Comparison of ENCODE assay signal across 11 mouse cellular contexts in genomic region chr11:57204371-57204770, GRCm38 (mm10).
DNase-seq lines count a peak whose midpoint lies in the region; ATAC-seq and TF ChIP-seq lines count a peak whose summit lies in the region.
"Had no signal": no experiment of that assay in that cellular context is flagged by ENCODE, and none has a peak within 500 bp of the region (broad histone marks: within the 10 kb centered on the region; RNA-seq: fewer than 3 reads in every experiment).

No protein-coding gene starts in this region.

- no peaks in the 10 kb centered on the region for H3K9me3 ChIP-seq in forebrain, postnatal 0 days (ENCODE audit: low read length)
- H3K9me3 ChIP-seq in forebrain, embryonic 15.5 days: no peaks in the 10 kb centered on the region
- no peaks in the 10 kb centered on the region for H3K9me3 ChIP-seq in kidney, embryonic 14.5 days (ENCODE audit: control insufficient read depth, low read length)
- H3K9me3 ChIP-seq in midbrain, embryonic 15.5 days: no peaks in the 10 kb centered on the region
- H3K9me3 ChIP-seq in midbrain, embryonic 10.5 days (replicated peaks): no peaks in the 10 kb centered on the region

- 0 out of 2 replicates have a peak, but pooled peaks have one; percentile 6 for TF ChIP-seq CTCF in forebrain, postnatal 0 days (IDR thresholded peaks at IDR 0.05; ENCODE audit: low read depth)

- no peak for ATAC-seq in forebrain, postnatal 0 days
- no peak for ATAC-seq in forebrain, embryonic 15.5 days (replicated peaks)
- ATAC-seq in kidney, embryonic 14.5 days (ENCODE audit: low FRiP score, low TSS enrichment): no peak
- no peak for ATAC-seq in midbrain, embryonic 15.5 days (replicated peaks)

- WGBS in forebrain, postnatal 0 days: 36% methylated on average over 6 of the region's 6 CpGs
- WGBS in forebrain, embryonic 15.5 days: 40% methylated on average over 6 of the region's 6 CpGs
- 47% methylated on average over 6 of the region's 6 CpGs for WGBS in kidney, embryonic 14.5 days
- WGBS in midbrain, embryonic 15.5 days: 40% methylated on average over 6 of the region's 6 CpGs
- 46% methylated on average over 6 of the region's 6 CpGs for WGBS in midbrain, embryonic 10.5 days

- no peaks in the 10 kb centered on the region for H3K4me1 ChIP-seq in forebrain, postnatal 0 days (ENCODE audit: insufficient read depth)
- H3K4me1 ChIP-seq in forebrain, embryonic 15.5 days: no peaks in the 10 kb centered on the region
- no peaks in the 10 kb centered on the region for H3K4me1 ChIP-seq in kidney, embryonic 14.5 days (ENCODE audit: control insufficient read depth, insufficient read depth, low read length)
- peaks cover 4% of the 10 kb centered on the region; the same call in 1 of the 2 replicates for H3K4me1 ChIP-seq in midbrain, embryonic 15.5 days
- peaks cover 6% of the 10 kb centered on the region; the same call in 1 of the 2 replicates for H3K4me1 ChIP-seq in midbrain, embryonic 10.5 days

- H3K36me3 ChIP-seq in forebrain, postnatal 0 days (ENCODE audit: insufficient read depth): no peaks in the 10 kb centered on the region
- H3K36me3 ChIP-seq in forebrain, embryonic 15.5 days: no peaks in the 10 kb centered on the region
- H3K36me3 ChIP-seq in kidney, embryonic 14.5 days (ENCODE audit: control insufficient read depth, insufficient read depth, low read length): no peaks in the 10 kb centered on the region
- no peaks in the 10 kb centered on the region for H3K36me3 ChIP-seq in midbrain, embryonic 15.5 days (replicated peaks)
- H3K36me3 ChIP-seq in midbrain, embryonic 10.5 days: no peaks in the 10 kb centered on the region

- H3K27me3 ChIP-seq in forebrain, postnatal 0 days (ENCODE audit: insufficient read depth, low read length): no peaks in the 10 kb centered on the region
- H3K27me3 ChIP-seq in forebrain, embryonic 15.5 days: no peaks in the 10 kb centered on the region
- H3K27me3 ChIP-seq in kidney, embryonic 14.5 days (ENCODE audit: control insufficient read depth, insufficient read depth, low read length): no peaks in the 10 kb centered on the region
- H3K27me3 ChIP-seq in midbrain, embryonic 15.5 days (replicated peaks): no peaks in the 10 kb centered on the region
- H3K27me3 ChIP-seq in midbrain, embryonic 10.5 days (ENCODE audit: low read depth, poor library complexity, severe bottlenecking): no peaks in the 10 kb centered on the region

- peak; percentile 25 for DNase-seq in forebrain, postnatal 0 days
- peak; percentile 76 for DNase-seq in kidney, postnatal 10 days
- DNase-seq in midbrain, embryonic 10.5 days (ENCODE audit: low spot score): no peak
- peak; percentile 20 for DNase-seq in retina, embryonic 14.5 days (ENCODE audit: low spot score)
- no peak for DNase-seq in layer of hippocampus, postnatal 10 days (ENCODE audit: low spot score in 2 of 2)
- DNase-seq: liver; right cerebral cortex, postnatal 25 days; thymus, postnatal 4 days had no signal

- H3K9ac ChIP-seq in forebrain, postnatal 0 days: no peak overlapping the region
- no peak overlapping the region for H3K9ac ChIP-seq in forebrain, embryonic 15.5 days (replicated peaks)
- no peak overlapping the region for H3K9ac ChIP-seq in kidney, embryonic 14.5 days (ENCODE audit: low read depth, low read length)
- H3K9ac ChIP-seq in midbrain, embryonic 15.5 days: no peak overlapping the region

- H3K4me3 ChIP-seq in forebrain, postnatal 0 days (ENCODE audit: low read depth, low read length): no peak overlapping the region
- no peak overlapping the region for H3K4me3 ChIP-seq in forebrain, embryonic 15.5 days
- no peak overlapping the region for H3K4me3 ChIP-seq in kidney, embryonic 14.5 days (ENCODE audit: low read length)
- no peak overlapping the region for H3K4me3 ChIP-seq in midbrain, embryonic 15.5 days
- H3K4me3 ChIP-seq in midbrain, embryonic 10.5 days: no peak overlapping the region

- H3K27ac ChIP-seq in forebrain, postnatal 0 days (ENCODE audit: low read depth, low read length): no peak overlapping the region
- no peak overlapping the region for H3K27ac ChIP-seq in forebrain, embryonic 15.5 days (replicated peaks)
- H3K27ac ChIP-seq in kidney, embryonic 14.5 days (ENCODE audit: low read depth, low read length): no peak overlapping the region
- H3K27ac ChIP-seq in midbrain, embryonic 15.5 days: 0 out of 2 replicates have a peak overlapping the region, but pooled peaks have one; percentile 14
- H3K27ac ChIP-seq in midbrain, embryonic 10.5 days (replicated peaks): no peak overlapping the region

- no peak overlapping the region for H3K4me2 ChIP-seq in forebrain, postnatal 0 days (ENCODE audit: low read depth)
- H3K4me2 ChIP-seq in forebrain, embryonic 15.5 days (replicated peaks): no peak overlapping the region
- no peak overlapping the region for H3K4me2 ChIP-seq in kidney, embryonic 14.5 days (replicated peaks; ENCODE audit: low read depth, low read length)
- no peak overlapping the region for H3K4me2 ChIP-seq in midbrain, embryonic 15.5 days

Comparison
In these comparisons a context has a peak if more than half of its experiments do, and no peak if none do; other contexts are left out.
1. DNase-seq: peak in forebrain, postnatal 0 days (single experiment), kidney, postnatal 10 days (single experiment) and retina, embryonic 14.5 days (single experiment); none in midbrain, embryonic 10.5 days (single experiment) and layer of hippocampus, postnatal 10 days (0 of 2).